Mouse (Mus musculus) MEL (cell line): ENCODE measurements around the gene Isoc2a.

Experiments used
- CTCF ChIP-seq, 3 experiments: IDR thresholded peaks in 2 of 3; conservative IDR thresholded peaks in 1 of 3; 2 replicates each; pipeline ENCODE4 v1.5.1; 2011 to 2012; ENCODE audit warnings: low read length in 3 of 3, low read depth in 2 of 3, mild to moderate bottlenecking in 2 of 3, improper control_type of control experiment in 1 of 3, inconsistent platforms in 1 of 3, mixed read lengths in 1 of 3, moderate library complexity in 1 of 3; ENCODE audit not compliant: control insufficient read depth in 1 of 3, insufficient read depth in 1 of 3, poor library complexity in 1 of 3, severe bottlenecking in 1 of 3
- ELF1 ChIP-seq: IDR thresholded peaks from 2 replicates; pipeline ENCODE4 v1.6.1; 2014; ENCODE audit warnings: low read depth, mild to moderate bottlenecking, inconsistent platforms, low read length, improper control_type of control experiment, moderate library complexity
- ETS1 ChIP-seq: IDR thresholded peaks from 2 replicates; pipeline ENCODE4 v1.6.1; 2012; ENCODE audit warnings: low read depth, mild to moderate bottlenecking, inconsistent platforms, low read length, improper control_type of control experiment, moderate library complexity
- GATA1 ChIP-seq: IDR thresholded peaks from 2 replicates; pipeline ENCODE4 v1.6.1; 2011; ENCODE audit warnings: low read depth, low read length, improper control_type of control experiment
- MEF2A ChIP-seq: IDR thresholded peaks from 2 replicates; pipeline ENCODE4 v1.6.1; 2014; ENCODE audit warnings: low read depth, mild to moderate bottlenecking, inconsistent platforms, low read length, improper control_type of control experiment; ENCODE audit not compliant: poor library complexity, insufficient replicate concordance, severe bottlenecking; ENCODE audit errors: extremely low read depth
- MXI1 ChIP-seq: IDR thresholded peaks from 2 replicates; pipeline ENCODE4 v1.6.1; 2011; ENCODE audit warnings: mild to moderate bottlenecking, low read depth, low read length, improper control_type of control experiment
- POLR2A ChIP-seq, 2 experiments: IDR thresholded peaks; 2 replicates each; pipeline ENCODE4 v1.6.1; 2011 to 2012; ENCODE audit warnings: low read length in 2 of 2, mild to moderate bottlenecking in 2 of 2, control low read depth in 1 of 2, improper control_type of control experiment in 1 of 2, low read depth in 1 of 2, moderate library complexity in 1 of 2; ENCODE audit not compliant: control insufficient read depth in 1 of 2, insufficient read depth in 1 of 2, poor library complexity in 1 of 2
- RAD21 ChIP-seq: IDR thresholded peaks from 2 replicates; pipeline ENCODE4 v1.6.1; 2011; ENCODE audit warnings: mild to moderate bottlenecking, low read depth, low read length, improper control_type of control experiment
- TCF12 ChIP-seq: IDR thresholded peaks from 2 replicates; pipeline ENCODE4 v1.6.1; 2014; ENCODE audit warnings: low read depth, mild to moderate bottlenecking, inconsistent platforms, low read length, improper control_type of control experiment, moderate library complexity
- USF1 ChIP-seq: IDR thresholded peaks from 2 replicates; pipeline ENCODE4 v1.6.1; 2014; ENCODE audit warnings: low read depth, mild to moderate bottlenecking, inconsistent platforms, low read length, improper control_type of control experiment, moderate library complexity

- no peak for TF ChIP-seq ETS1
- no peak for TF ChIP-seq MEF2A
- TF ChIP-seq ELF1, result no peak
- TF ChIP-seq RAD21, result no peak
- peak in 1 of 3 experiments; percentile 35; a peak in 3 of 6 replicates for TF ChIP-seq CTCF (IDR thresholded peaks at IDR 0.05 in 2 of 3, conservative IDR thresholded peaks at IDR 0.05 in 1 of 3; ENCODE audit: control insufficient read depth in 1 of 3, insufficient read depth in 1 of 3, low read depth in 2 of 3, low read length in 3 of 3, poor library complexity in 1 of 3, severe bottlenecking in 1 of 3)
- TF ChIP-seq GATA1, result no peak
- TF ChIP-seq TCF12, result no peak
- no peak for TF ChIP-seq USF1
- TF ChIP-seq MXI1, result no peak
- no peak for TF ChIP-seq POLR2A (IDR thresholded peaks at IDR 0.05; ENCODE audit: control insufficient read depth in 1 of 2, insufficient read depth in 1 of 2, low read depth in 1 of 2, low read length in 2 of 2, poor library complexity in 1 of 2)
Measured at GRCm38 (mm10) chr7:4870133-4870532, 6.8 kb upstream of the Isoc2a start, which contains the start of gene Isoc2b.
